Mouse (Mus musculus) midbrain, embryonic 10.5 days (tissue): Measurements from ENCODE around the gene H2-Q10. TPM values are rescaled to one million over a fixed set of nuclear protein-coding genes. Genes with fewer than 3 reads are reported as not detected.
"Not testable (repeated sequence)": the region's sequence is repeated elsewhere in the genome, so short reads cannot be mapped to it uniquely, and the experiment has no call there.

Experiments
- DNase-seq: peaks from one replicate; pipeline ENCODE4 v3.0.0-alpha.2; 2017; ENCODE audit warnings: low spot score
- H3K27ac ChIP-seq: fragments of 300-500 bp; sonication (generic); replicated peaks from 2 replicates; pipeline ENCODE4 v1.5.1; 2016; ENCODE audit warnings: mild to moderate bottlenecking
- H3K27me3 ChIP-seq: fragments of 300-500 bp; sonication (generic); 2 replicates; pipeline ENCODE4 v1.6.1; 2016; ENCODE audit warnings: low read depth, mild to moderate bottlenecking; ENCODE audit not compliant: poor library complexity, severe bottlenecking
- H3K36me3 ChIP-seq: fragments of 300-500 bp; sonication (generic); 2 replicates; pipeline ENCODE4 v1.6.1; 2016; ENCODE audit warnings: mild to moderate bottlenecking, moderate library complexity
- H3K4me1 ChIP-seq: fragments of 300-500 bp; sonication (generic); 2 replicates; pipeline ENCODE4 v1.6.1; 2016
- H3K4me3 ChIP-seq: fragments of 300-500 bp; sonication (generic); 2 replicates; pipeline ENCODE4 v1.5.1; 2016; ENCODE audit warnings: mild to moderate bottlenecking, moderate library complexity
- H3K9me3 ChIP-seq: fragments of 300-500 bp; sonication (generic); replicated peaks from 2 replicates; pipeline ENCODE4 v1.6.1; 2016; ENCODE audit warnings: mild to moderate bottlenecking
- WGBS: fragments of 180-500 bp; shearing (Covaris S2); methylation state at CpG from one replicate; pipeline ENCODE4 v1.1.7; 2016; 5-methylcytosine and 5-hydroxymethylcytosine counted together
- polyA plus RNA-seq: library from polyadenylated mRNA; unstranded; fragments of >200 nt; fragmentation: Nextera tagmentation; extraction: Ambion mirVana; gene quantifications from 2 replicates; pipeline ENCODE4 v1.2.1, GENCODE M21; 2016

Gene H2-Q10
- polyA plus RNA-seq, 1 experiment from 2014 or later, result 0.22 TPM

DNA sequence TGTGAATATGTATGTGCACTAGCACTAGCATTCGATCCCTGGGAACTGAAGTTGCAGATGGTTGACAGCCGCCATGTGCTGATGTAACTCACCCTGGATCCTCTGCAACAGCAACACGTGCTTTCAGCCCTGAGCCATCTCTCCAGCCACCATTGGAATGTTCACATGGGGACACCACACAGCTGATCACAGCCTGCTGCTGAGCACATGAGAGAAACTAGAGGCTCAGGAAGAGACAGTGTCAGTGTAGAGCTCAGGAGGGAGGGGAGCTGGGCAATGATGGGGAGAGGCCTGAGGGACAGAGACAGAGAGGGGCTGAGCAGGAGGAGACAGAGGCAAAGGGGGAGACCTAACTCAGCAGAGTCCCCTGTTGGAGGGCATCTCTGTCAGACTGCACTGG lies 34.3 kb upstream of the H2-Q10 start:
- H3K27ac ChIP-seq, H3K9me3 ChIP-seq, H3K4me3 ChIP-seq, H3K36me3 ChIP-seq, DNase-seq: not testable (repeated sequence)
- Histone ChIP-seq H3K27me3 (peaks cover 35% of the 10 kb centered on the region), H3K4me1 (peaks cover 14% of the 10 kb centered on the region)
- WGBS, result 74% methylated on average over 3 of the region's 3 CpGs

DNA sequence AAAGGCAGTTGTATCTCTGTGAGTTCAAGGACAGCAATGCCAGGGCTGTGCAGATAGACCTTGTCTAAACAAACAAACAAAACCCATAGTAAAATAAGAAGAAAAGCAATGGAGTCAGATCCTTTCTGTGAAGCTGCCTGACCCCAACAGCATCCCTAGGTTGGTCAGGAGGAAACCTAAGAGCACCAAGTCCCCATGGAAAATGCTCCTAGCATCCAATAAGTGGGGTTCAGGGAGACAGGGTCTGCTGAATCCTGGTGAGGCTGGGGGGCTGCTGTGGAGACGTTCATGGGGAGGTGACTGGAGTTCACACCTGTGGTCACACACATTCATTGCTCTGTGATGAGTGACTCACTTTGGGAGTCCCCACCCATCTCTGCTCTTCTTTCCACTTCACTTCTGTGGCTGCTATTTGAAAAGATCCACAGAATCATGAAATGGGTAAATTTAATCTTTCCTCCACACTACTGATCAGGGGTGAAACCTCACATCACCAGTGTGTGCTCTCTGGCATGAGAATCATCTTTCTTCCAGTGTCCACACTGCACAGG lies 32.4 kb upstream of the H2-Q10 start:
- H3K9me3 ChIP-seq, H3K36me3 ChIP-seq: not testable (repeated sequence)
- 84% methylated on average over 1 of the region's 1 CpGs for WGBS

DNA sequence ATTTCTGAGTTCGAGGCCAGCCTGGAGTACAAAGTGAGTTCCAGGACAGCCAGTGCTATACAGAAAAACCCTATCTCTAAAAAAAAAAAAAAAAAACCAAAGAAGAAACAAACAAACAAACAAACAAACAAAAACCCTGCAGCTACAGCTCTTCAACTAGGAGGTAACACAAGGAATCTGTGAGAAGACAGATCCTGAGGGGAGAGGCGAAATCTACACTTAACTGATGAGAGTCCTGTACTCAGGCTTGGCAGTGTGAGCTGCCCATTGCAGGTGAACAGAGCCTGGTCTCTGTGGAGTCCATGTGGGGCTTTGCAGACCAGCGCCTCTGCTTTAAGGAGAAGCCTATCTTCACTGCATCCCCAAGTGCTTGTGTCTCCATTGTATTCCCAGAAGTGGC lies 31.5 kb upstream of the H2-Q10 start:
- H3K27ac ChIP-seq, H3K36me3 ChIP-seq, H3K9me3 ChIP-seq, DNase-seq: not testable (repeated sequence)
- Histone ChIP-seq H3K27me3 (peaks cover 35% of the 10 kb centered on the region), H3K4me1 (peaks cover 14% of the 10 kb centered on the region), H3K4me3 (0 out of 2 replicates have a peak overlapping the region, but pooled peaks have one; percentile 58)
- WGBS, result 76% methylated on average over 2 of the region's 3 CpGs

More for the DNA sequence above, 32.4 kb upstream of the H2-Q10 start:
- Histone ChIP-seq H3K4me1 (peaks cover 14% of the 10 kb centered on the region), H3K27me3 (peaks cover 35% of the 10 kb centered on the region)
- H3K27ac ChIP-seq, H3K4me3 ChIP-seq, DNase-seq: not testable (repeated sequence)

DNA sequence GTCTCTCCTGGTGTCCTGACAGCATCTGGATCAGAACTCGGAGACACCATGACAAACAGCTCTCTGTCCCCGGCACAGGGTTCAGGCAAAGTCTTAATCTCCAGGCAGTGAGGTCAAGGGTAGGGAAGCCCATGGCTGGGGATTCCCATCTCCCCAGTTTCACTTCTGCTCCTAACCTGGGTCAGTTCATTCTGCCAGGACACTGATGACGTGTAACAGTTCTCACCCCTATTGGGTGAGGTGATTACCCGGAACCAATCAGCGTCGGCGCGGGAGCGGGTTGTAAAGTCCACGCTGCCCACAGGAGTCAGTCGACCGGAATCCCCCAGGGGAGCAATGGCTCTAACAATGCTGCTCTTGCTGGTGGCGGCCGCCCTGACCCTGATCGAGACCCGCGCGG lies 31.0 kb upstream of the H2-Q10 start, which contains the start of gene H2-Q7:
H2-Q7 (plus strand) TSS at position 271 of the 400 bp plus-strand sequence.
- DNase-seq, result peak; percentile 71
- peak within 1 kb of the TSS; percentile 76 for H3K27ac ChIP-seq
- peaks cover 14% of the 10 kb centered on the region for H3K4me1 ChIP-seq
- peaks cover 35% of the 10 kb centered on the region for H3K27me3 ChIP-seq
- not testable (repeated sequence) for H3K9me3 ChIP-seq, H3K36me3 ChIP-seq
- peak within 1 kb of the TSS; percentile 58 for H3K4me3 ChIP-seq
- WGBS, result 3% methylated on average over 18 of the region's 18 CpGs

DNA sequence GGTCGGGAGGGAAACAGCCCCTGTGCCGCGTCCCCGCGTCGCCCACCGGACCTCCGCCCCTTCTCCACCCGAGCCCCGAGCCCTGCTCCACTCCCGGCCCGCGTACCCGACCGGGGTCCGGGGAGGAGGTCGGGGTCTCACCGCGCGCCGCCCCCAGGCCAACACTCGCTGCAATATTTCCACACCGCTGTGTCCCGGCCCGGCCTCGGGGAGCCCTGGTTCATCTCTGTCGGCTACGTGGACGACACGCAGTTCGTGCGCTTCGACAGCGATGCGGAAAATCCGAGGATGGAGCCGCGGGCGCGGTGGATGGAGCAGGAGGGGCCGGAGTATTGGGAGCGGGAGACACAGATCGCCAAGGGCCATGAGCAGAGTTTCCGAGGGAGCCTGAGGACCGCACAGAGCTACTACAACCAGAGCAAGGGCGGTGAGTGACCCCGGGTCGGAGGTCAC lies 30.6 kb upstream of the H2-Q10 start:
- not testable (repeated sequence) for H3K9me3 ChIP-seq, H3K36me3 ChIP-seq
- 2% methylated on average over 46 of the region's 48 CpGs for WGBS
- peaks cover 14% of the 10 kb centered on the region for H3K4me1 ChIP-seq
- DNase-seq, result peak; percentile 68
- peaks cover 35% of the 10 kb centered on the region for H3K27me3 ChIP-seq
- H3K27ac ChIP-seq, result peak overlapping the region; percentile 76
- H3K4me3 ChIP-seq, result peak overlapping the region; percentile 58

DNA sequence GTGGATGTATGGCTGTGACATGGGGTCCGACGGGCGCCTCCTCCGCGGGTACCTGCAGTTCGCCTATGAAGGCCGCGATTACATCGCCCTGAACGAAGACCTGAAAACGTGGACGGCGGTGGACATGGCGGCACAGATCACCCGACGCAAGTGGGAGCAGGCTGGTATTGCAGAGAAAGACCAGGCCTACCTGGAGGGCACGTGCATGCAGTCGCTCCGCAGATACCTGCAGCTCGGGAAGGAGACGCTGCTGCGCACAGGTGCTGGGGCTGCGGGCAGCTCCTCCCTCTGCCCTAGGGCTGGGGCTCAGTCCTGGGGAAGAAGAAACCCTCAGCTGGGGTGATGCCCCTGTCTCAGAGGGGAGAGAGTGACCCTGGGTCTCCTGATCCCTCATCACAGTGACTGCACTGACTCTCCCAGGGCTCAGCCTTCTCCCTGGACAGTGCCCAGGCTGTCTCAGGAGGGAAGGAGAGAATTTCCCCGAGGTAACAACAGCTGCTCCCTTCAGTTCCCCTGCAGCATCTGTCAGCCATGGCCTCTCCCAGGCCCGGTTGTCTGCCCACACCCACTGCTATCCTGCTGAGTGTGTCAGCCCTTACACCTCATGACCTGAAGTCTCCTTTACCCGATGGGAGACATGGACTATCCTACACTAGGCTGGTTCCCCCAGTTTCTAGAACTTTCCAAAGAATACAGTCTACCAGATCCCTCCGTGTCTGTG lies 29.8 kb upstream of the H2-Q10 start:
- not testable (repeated sequence) for H3K36me3 ChIP-seq, H3K9me3 ChIP-seq, H3K27ac ChIP-seq
- DNase-seq, result peak; percentile 25
- Histone ChIP-seq H3K4me1 (peaks cover 14% of the 10 kb centered on the region), H3K4me3 (peak overlapping the region; percentile 58), H3K27me3 (peaks cover 35% of the 10 kb centered on the region)
- WGBS, result 46% methylated on average over 27 of the region's 27 CpGs

DNA sequence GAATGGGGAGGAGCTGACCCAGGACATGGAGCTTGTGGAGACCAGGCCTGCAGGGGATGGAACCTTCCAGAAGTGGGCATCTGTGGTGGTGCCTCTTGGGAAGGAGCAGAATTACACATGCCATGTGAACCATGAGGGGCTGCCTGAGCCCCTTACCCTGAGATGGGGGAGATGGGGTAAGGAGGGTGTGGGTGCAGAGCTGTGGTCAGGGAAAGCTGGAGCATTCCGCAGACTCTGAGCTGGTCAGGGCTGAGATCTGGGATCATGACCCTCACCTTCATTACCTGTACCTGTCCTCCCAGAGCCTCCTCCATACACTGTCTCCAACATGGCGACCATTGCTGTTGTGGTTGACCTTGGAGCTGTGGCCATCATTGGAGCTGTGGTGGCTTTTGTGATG lies 27.5 kb upstream of the H2-Q10 start:
- peaks cover 14% of the 10 kb centered on the region for H3K4me1 ChIP-seq
- H3K27ac ChIP-seq, H3K36me3 ChIP-seq, DNase-seq, H3K9me3 ChIP-seq, H3K4me3 ChIP-seq: not testable (repeated sequence)
- peaks cover 26% of the 10 kb centered on the region for H3K27me3 ChIP-seq
- WGBS, result 89% methylated on average over 2 of the region's 2 CpGs

DNA sequence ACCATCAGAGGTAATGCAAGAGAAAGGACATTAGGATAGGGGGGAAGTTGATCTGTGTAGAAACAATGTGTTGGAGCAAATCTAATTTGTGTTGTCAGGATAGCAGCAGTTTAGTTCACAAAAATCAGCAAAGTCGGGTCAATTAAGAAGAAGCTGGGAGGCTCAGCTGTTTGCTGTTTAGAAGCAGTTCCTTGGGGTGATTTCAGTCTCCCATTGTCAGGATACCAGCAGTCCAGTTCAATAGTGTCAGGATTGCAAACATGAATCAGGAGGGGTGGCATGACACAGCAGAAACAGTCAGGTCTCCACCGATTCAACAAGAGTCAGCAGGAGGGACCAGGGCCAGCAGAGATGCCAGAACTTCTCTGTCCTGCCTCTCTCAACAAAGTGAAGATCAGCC lies 25.4 kb upstream of the H2-Q10 start:
- DNase-seq, H3K27me3 ChIP-seq, H3K4me1 ChIP-seq, H3K27ac ChIP-seq, H3K36me3 ChIP-seq, H3K9me3 ChIP-seq, H3K4me3 ChIP-seq: not testable (repeated sequence)
- WGBS, result 89% methylated on average over 2 of the region's 2 CpGs

DNA sequence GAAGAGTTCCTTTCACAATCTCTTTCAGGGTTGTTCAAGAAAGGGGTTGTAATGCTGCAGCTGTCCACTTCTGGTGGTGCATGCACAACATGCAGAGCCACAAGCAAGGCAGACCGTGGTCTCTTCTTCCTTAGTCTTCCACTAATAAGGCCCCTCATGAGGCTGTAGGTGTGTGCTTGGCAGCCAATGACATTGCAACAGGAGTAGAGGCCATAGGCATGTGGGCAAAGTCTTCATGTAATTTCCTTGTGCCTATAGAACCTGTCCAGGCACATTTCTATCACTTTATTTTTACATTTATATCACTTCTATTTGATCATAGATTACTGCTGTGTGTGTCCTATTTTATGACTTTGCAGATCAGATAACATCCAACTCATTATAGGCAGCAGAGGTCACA lies 11.6 kb upstream of the H2-Q10 start:
- no CpG with 5 or more reads among the region's 1 CpGs for WGBS
- H3K9me3 ChIP-seq, H3K27me3 ChIP-seq, H3K27ac ChIP-seq, DNase-seq, H3K4me3 ChIP-seq, H3K36me3 ChIP-seq, H3K4me1 ChIP-seq: not testable (repeated sequence)

DNA sequence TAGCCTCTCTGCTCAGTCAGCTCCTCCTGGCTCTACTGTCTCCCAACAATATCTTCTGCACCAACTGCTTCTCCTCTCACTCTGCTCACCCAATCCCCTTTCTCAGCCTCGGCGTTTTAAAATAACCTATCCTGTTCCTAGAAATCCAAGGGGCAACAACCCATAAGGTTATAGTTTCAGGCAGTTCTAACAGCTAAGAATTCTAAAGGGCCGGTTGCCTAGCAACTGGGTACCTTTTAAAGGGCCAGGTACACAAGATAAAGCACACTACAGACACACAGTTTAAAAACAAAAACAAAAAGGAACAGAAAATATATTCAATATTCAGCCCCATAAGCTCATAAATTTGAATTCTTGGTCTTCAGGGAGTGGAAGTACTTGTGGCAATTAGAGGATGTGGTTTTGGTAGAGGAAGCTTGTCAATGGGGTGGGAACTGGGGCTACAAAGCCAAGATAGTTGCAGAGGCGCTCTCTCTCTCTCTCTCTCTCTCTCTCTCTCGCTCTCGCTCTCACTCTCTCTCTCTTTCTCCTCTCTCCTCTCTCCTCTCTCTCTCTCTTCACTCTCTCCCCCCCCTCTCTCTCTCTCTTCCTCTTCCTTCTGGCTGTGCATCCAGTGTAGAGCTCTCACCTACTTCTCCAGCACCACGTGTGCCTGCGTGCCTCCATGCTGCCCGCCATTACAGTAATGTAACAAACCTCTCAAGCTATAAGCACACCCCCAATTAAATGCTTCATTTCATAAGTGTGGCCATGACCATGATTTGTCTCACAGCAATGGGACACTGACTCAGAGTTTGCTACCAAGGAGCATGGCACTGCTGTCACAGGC lies 9.2 kb upstream of the H2-Q10 start:
- DNase-seq, H3K9me3 ChIP-seq, H3K27me3 ChIP-seq, H3K4me3 ChIP-seq, H3K4me1 ChIP-seq, H3K36me3 ChIP-seq, H3K27ac ChIP-seq: not testable (repeated sequence)
- WGBS, result 84% methylated on average over 3 of the region's 9 CpGs

DNA sequence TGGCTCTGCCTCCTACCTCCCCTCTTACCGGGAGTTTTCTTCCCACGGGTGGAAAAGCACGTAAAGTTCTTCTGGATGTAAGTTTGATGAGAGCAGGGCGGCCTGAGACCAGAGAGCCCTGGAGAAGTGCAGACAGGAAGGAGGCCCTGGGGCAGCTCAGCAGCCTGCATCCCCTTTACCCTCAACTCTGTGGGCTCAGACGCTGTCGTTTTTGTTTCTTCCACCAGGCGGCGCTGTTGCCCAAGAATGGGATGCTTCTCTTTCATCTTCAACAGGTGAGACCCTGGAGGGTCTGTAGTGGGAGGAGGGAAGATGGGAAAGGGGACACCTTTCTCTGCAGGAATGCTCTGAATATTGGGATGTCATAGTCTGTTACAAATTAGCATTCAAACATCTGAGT lies 4.2 kb upstream of the H2-Q10 start:
- 7% methylated on average over 8 of the region's 8 CpGs for WGBS
- not testable (repeated sequence) for H3K4me3 ChIP-seq, H3K36me3 ChIP-seq, H3K9me3 ChIP-seq, H3K27ac ChIP-seq
- peaks cover 13% of the 10 kb centered on the region for H3K4me1 ChIP-seq
- DNase-seq, result peak; percentile 44
- peaks cover 25% of the 10 kb centered on the region for H3K27me3 ChIP-seq

DNA sequence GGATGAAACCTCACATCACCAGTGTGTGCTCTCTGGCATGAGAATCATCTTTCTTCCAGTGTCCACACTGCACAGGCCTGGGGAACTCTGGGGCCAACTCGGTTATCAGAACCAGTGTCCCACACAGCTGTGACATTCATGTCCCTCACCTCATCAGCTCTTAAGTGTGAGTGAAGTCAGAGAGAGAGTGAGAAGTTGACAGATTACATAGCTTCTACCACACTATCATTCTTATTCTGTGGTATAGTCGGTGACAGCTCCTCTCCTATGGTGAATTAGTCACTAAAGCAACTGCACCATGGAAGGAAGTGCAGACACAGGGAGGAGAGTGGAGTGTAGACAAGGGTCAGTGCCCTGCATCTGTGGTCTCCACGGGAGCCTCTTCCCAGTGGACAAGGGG lies 953 bp upstream of the H2-Q10 start:
- DNase-seq, H3K4me3 ChIP-seq, H3K27ac ChIP-seq, H3K36me3 ChIP-seq, H3K9me3 ChIP-seq: not testable (repeated sequence)
- 78% methylated on average over 3 of the region's 3 CpGs for WGBS
- Histone ChIP-seq H3K4me1 (peaks cover 15% of the 10 kb centered on the region), H3K27me3 (peaks cover 40% of the 10 kb centered on the region)

DNA sequence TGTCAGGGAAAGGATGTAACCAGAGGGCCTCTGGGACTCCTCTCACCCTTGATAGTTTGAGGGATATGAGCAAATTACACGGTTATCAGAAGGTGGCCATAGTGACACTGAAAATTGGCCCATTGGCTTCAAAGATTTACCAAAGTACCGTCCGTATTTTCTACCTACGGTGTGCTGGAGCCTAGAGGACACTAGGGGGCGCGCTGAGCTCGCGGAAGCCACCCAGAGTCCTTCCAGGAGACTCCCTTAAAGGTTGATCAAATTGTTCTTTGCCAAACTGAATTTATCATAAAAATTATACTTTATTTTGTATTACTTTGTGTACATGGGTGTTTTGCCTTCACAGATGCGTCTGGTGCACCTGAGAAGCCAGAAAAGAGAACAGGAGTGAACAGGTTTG lies 14.2 kb downstream of the H2-Q10 start:
- H3K27ac ChIP-seq, result no peak overlapping the region
- H3K9me3 ChIP-seq, result no peaks in the 10 kb centered on the region
- DNase-seq, result peak; percentile 57
- no peaks in the 10 kb centered on the region for H3K27me3 ChIP-seq
- no peak overlapping the region for H3K4me3 ChIP-seq
- no peaks in the 10 kb centered on the region for H3K36me3 ChIP-seq
- 2% methylated on average over 9 of the region's 9 CpGs for WGBS
- H3K4me1 ChIP-seq, result no peaks in the 10 kb centered on the region
